Mouse (Mus musculus): ENCODE data around the gene Mmp23. TPM values are rescaled to one million over a fixed set of nuclear protein-coding genes. Genes with fewer than 3 reads are reported as not detected.

Gene Mmp23
- polyA plus RNA-seq (2015; fragmentation: Nextera tagmentation; extraction: Ambion mirVana), result 31.3 and 37.0 TPM in 2 replicates

DNA sequence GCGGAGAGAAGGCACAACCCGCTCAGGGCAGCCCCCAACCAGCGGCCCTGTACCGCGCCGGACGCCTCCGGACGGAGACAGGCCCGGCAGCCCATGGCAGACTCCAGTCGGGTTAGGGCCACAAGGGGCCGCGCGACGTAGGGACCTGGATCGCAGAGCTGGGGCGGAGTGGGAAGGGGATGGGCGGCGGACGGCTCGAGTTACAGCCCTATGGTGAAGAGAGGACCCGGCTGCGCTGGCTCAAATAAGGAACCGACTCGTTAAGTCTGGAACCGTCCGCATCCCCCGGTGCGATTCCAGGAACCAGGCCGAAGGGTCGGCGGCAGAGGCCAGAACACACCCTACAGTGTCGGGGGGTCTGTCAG is at the start of gene Mmp23:
TSS of gene Mmp23 (minus strand) at position 299 of the 365 bp plus-strand sequence.
- Histone ChIP-seq H3K27ac (ENCODE audit: low read depth, low read length) (peak within 1 kb of the TSS; percentile 74), H3K4me3 (ENCODE audit: low read depth, low read length) (peak within 1 kb of the TSS; percentile 43), H3K9ac (ENCODE audit: low read depth, low read length) (peak within 1 kb of the TSS; percentile 64), H3K9me3 (ENCODE audit: control insufficient read depth) (no peaks in the 10 kb centered on the region), H3K36me3 (ENCODE audit: control insufficient read depth, insufficient read depth) (peaks cover 53% of the 10 kb centered on the region), H3K4me1 (replicated peaks; ENCODE audit: control insufficient read depth, insufficient read depth, low read length) (peaks cover 17% of the 10 kb centered on the region), H3K4me2 (replicated peaks; ENCODE audit: low read depth) (peak within 1 kb of the TSS; percentile 89), H3K27me3 (replicated peaks; ENCODE audit: control insufficient read depth, insufficient read depth, low read length) (0 out of 2 replicates have a peak, but pooled peaks cover 10% of the 10 kb centered on the region)
- peak; percentile 50 for TF ChIP-seq CTCF (IDR thresholded peaks at IDR 0.05; ENCODE audit: low read depth)
- WGBS, result 2% methylated on average over 33 of the region's 33 CpGs
- no peak for ATAC-seq

DNA sequence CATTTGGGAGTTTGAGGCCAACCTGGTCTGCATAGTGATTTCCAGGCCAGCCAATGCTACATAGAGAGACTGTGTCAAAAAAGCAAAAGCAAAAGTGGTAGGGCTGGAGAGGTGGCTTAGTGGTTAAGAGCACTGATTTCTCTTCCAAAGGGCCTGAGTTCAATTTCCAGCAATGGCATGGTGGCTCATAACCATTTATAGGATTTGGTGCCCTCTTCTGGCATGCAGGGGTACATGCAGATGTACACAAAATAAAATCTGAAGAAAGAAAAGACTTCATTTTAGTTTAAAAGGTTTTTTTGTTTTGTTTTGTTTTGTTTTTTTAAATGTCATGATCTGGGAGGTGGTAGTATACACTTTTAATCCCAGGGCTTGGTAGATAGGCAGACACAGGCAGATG is 47.2 kb upstream of the Mmp23 start:
- no peak for ATAC-seq
- H3K9me3 ChIP-seq (ENCODE audit: control insufficient read depth), result no peaks in the 10 kb centered on the region

DNA sequence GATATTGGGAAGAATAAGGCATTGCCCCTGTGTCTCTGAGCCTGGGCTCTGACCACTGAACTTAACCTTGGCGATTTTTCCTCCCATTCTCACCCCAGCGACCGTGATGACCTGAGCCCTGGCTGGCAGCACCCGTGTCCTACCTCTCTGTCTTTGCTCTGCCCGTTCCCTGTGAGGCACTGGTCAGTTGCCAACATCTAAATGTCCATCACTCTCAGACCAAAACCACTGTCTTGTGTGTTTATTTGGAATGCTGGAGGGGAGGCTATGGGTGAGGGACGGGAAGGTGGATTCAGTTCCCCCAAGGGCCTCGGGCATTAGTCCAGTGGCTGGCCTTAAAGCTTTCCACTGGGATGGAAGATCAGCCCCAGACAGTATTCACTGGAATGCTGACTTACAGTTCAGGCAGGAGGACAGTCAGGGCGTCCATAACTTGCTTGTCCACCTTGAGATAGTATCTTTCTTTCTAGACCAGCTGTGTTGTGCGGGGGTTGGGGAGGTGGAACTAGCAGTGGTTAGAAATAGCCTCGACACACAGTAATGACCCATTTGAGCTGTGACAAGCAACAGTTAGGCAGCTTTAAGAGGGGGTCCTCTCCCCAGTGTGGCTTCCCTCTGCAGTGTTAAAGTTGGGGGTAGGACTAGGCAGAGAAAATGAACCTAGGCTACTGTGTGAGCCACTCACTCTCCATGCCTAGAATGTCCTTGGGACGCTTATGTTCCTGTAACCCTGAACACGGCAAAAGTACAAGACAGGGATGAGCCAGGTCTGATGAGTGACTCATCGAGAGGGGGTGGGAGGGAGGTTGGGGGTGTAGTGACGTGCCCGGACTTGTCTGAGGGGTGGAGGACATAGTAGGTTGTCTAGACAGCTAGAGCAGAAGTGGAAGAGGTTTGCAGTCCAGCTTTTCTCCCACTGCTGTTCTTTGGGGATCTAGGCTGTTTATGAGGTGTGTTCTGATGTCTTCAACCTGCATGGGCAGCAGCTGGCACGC is 43.4 kb upstream of the Mmp23 start:
- H3K27me3 ChIP-seq (replicated peaks; ENCODE audit: control insufficient read depth, insufficient read depth, low read length), result no peaks in the 10 kb centered on the region
- 67% methylated on average over 16 of the region's 16 CpGs for WGBS
- no peaks in the 10 kb centered on the region for H3K36me3 ChIP-seq (ENCODE audit: control insufficient read depth, insufficient read depth)
- no peak for TF ChIP-seq CTCF (IDR thresholded peaks at IDR 0.05; ENCODE audit: low read depth)
- no peaks in the 10 kb centered on the region for H3K9me3 ChIP-seq (ENCODE audit: control insufficient read depth)
- H3K4me3 ChIP-seq (ENCODE audit: low read depth, low read length), result no peak overlapping the region
- no peak for ATAC-seq
- H3K4me2 ChIP-seq (replicated peaks; ENCODE audit: low read depth), result no peak overlapping the region
- no peak overlapping the region for H3K27ac ChIP-seq (ENCODE audit: low read depth, low read length)
- no peak overlapping the region for H3K9ac ChIP-seq (ENCODE audit: low read depth, low read length)
- no peaks in the 10 kb centered on the region for H3K4me1 ChIP-seq (replicated peaks; ENCODE audit: control insufficient read depth, insufficient read depth, low read length)

More for the DNA sequence above, 47.2 kb upstream of the Mmp23 start:
- no peaks in the 10 kb centered on the region for H3K27me3 ChIP-seq (replicated peaks; ENCODE audit: control insufficient read depth, insufficient read depth, low read length)
- H3K4me3 ChIP-seq (ENCODE audit: low read depth, low read length), result no peak overlapping the region
- H3K27ac ChIP-seq (ENCODE audit: low read depth, low read length), result no peak overlapping the region
- H3K4me1 ChIP-seq (replicated peaks; ENCODE audit: control insufficient read depth, insufficient read depth, low read length), result no peaks in the 10 kb centered on the region
- H3K4me2 ChIP-seq (replicated peaks; ENCODE audit: low read depth), result no peak overlapping the region
- H3K36me3 ChIP-seq (ENCODE audit: control insufficient read depth, insufficient read depth), result no peaks in the 10 kb centered on the region
- no peak overlapping the region for H3K9ac ChIP-seq (ENCODE audit: low read depth, low read length)
- TF ChIP-seq CTCF (IDR thresholded peaks at IDR 0.05; ENCODE audit: low read depth), result peak; percentile 83

DNA sequence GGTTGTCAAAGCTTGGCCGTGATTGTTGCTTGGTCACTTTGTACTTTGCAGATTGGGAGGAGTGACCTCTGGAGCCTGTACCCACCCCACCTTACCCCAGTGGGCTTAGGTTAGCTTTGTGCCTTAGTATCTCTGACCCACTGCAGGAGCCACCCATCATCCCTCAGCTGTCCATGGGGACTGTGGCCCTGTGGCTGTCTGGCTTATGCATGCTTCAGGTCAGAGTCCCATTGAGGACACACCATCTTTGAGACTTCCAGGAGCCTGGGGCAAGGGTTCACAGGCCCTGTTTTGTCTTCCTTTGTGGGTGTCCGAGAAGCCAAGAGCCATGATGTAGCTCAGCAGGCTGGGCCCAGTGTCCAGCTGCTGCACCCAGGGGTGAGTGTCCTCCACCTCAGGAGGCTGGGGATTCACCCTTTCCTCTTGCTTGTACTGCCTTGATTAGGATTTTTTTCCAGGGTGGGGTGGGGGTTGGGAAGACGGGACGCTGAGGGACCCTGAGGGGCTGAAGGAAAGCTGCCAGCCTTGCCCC is 42.4 kb upstream of the Mmp23 start:
- H3K9ac ChIP-seq (ENCODE audit: low read depth, low read length), result no peak overlapping the region
- 84% methylated on average over 4 of the region's 4 CpGs for WGBS

DNA sequence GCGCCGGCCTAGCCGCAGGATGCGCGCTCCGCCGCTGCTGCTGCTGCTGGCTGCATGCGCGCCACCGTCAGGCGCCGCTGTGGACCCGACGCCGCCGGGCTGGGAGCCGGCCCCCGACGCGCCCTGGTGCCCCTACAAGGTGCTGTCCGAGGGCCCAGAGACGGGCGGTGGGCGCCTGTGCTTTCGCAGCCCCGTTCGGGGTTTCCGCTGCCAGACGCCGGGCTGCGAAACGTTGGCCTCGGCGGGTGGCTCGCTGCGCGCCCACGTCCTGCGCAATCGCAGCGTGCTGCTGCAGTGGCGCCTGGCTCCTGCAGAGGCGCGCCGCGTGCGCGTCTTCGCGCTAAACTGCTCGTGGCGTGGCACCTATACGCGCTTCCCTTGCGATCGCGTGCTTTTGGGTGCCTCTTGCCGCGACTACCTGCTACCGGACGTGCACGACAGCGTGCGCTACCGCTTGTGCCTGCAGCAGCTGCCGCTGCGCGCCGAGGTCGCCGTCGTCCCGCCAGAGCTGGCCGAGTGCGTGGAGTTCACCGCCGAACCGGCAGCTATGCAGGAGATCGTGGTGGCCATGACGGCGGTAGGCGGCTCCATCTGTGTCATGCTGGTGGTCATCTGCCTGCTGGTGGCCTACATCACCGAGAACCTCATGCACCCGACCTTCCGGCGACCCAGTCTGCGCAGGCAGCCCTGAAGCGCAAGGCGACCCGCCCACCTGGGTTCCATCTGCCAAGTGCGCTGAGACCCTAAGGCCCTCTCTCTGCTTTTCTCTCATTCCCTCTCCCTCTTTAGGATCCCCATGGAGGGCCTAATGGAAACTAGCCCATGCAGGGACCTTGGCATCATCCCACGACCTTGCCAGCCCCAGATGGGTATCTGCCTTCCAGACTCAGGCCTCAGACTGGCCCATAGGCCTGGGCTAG is 41.6 kb upstream of the Mmp23 start:
- TF ChIP-seq CTCF (IDR thresholded peaks at IDR 0.05; ENCODE audit: low read depth), result peak; percentile 70
- Histone ChIP-seq H3K9me3 (ENCODE audit: control insufficient read depth) (no peaks in the 10 kb centered on the region), H3K36me3 (ENCODE audit: control insufficient read depth, insufficient read depth) (no peaks in the 10 kb centered on the region), H3K9ac (ENCODE audit: low read depth, low read length) (peak overlapping the region; percentile 65), H3K4me2 (replicated peaks; ENCODE audit: low read depth) (peak overlapping the region; percentile 91), H3K27ac (ENCODE audit: low read depth, low read length) (peak overlapping the region; percentile 60; the same call in 1 of the 2 replicates), H3K4me1 (replicated peaks; ENCODE audit: control insufficient read depth, insufficient read depth, low read length) (no peaks in the 10 kb centered on the region), H3K27me3 (replicated peaks; ENCODE audit: control insufficient read depth, insufficient read depth, low read length) (no peaks in the 10 kb centered on the region), H3K4me3 (ENCODE audit: low read depth, low read length) (peak overlapping the region; percentile 67)
- 1% methylated on average over 89 of the region's 92 CpGs for WGBS
- ATAC-seq, result peak; percentile 68

More for the DNA sequence above, 42.4 kb upstream of the Mmp23 start:
- H3K4me2 ChIP-seq (replicated peaks; ENCODE audit: low read depth), result peak overlapping the region; percentile 91
- no peaks in the 10 kb centered on the region for H3K4me1 ChIP-seq (replicated peaks; ENCODE audit: control insufficient read depth, insufficient read depth, low read length)
- 0 out of 2 replicates have a peak overlapping the region, but pooled peaks have one; percentile 67 for H3K4me3 ChIP-seq (ENCODE audit: low read depth, low read length)
- no peak overlapping the region for H3K27ac ChIP-seq (ENCODE audit: low read depth, low read length)
- H3K27me3 ChIP-seq (replicated peaks; ENCODE audit: control insufficient read depth, insufficient read depth, low read length), result no peaks in the 10 kb centered on the region
- no peak for TF ChIP-seq CTCF (IDR thresholded peaks at IDR 0.05; ENCODE audit: low read depth)
- ATAC-seq, result no peak
- H3K36me3 ChIP-seq (ENCODE audit: control insufficient read depth, insufficient read depth), result no peaks in the 10 kb centered on the region
- H3K9me3 ChIP-seq (ENCODE audit: control insufficient read depth), result no peaks in the 10 kb centered on the region

All from intestine, postnatal 0 days (tissue).